Mouse (Mus musculus) brown adipose tissue, adult 24 weeks (tissue): ENCODE results near the gene Camta1. TPM values are rescaled to one million over a fixed set of nuclear protein-coding genes. Genes with fewer than 3 reads are reported as not detected.
"Not testable (repeated sequence)": the region's sequence is repeated elsewhere in the genome, so short reads cannot be mapped to it uniquely, and the experiment has no call there.

ENCODE experiments used
- H3K27ac ChIP-seq: fragments of 200-500 bp; replicated peaks from 2 replicates; pipeline ENCODE4 v1.5.1; 2012; ENCODE audit warnings: low read depth, mild to moderate bottlenecking, low read length
- H3K4me1 ChIP-seq: fragments of 200-500 bp; 2 replicates; pipeline ENCODE4 v1.6.1; 2012; ENCODE audit warnings: low read length, mixed read lengths; ENCODE audit not compliant: control insufficient read depth, insufficient read depth, insufficient read length
- H3K4me3 ChIP-seq: fragments of 200-500 bp; 2 replicates; pipeline ENCODE4 v1.5.1; 2012; ENCODE audit warnings: low read depth, mild to moderate bottlenecking, low read length, moderate library complexity; ENCODE audit not compliant: insufficient read depth
- polyA plus RNA-seq: library from polyadenylated mRNA; stranded (reverse); fragments of >200 nt; gene quantifications from 2 replicates; pipeline ENCODE4 v1.2.4, GENCODE M21; 2012; ENCODE audit not compliant: missing spikeins, insufficient read depth, insufficient read length

Camta1 gene
- polyA plus RNA-seq, 1 experiment: 56.8 TPM

GRCm38 (mm10) chr4:150889273-150889954 lies 972.3 kb downstream of the Camta1 start:
- Histone ChIP-seq H3K4me1 (no peaks in the 10 kb centered on the region), H3K4me3 (peak overlapping the region; percentile 46), H3K27ac (0 out of 2 replicates have a peak overlapping the region, but pooled peaks have one; percentile 45)

DNA sequence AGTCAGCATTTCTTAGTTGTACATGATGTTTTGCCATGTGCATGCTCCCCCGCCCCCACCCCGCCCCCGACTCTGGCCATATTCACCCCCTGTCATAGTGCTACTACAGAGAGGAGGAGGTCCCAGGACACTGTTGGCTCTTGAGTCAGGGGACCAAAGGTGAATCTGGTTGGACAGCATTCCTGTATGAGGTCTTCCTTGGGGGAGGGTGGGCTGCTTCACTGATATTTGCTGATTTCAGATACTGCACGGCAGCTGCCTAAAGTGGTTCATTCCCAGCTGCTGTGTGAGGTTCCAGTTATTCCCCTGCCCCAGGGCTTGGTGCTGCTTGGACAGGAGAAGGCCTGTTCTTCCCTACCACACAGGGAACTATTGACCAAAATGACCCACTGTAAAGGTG lies 973.2 kb downstream of the Camta1 start:
- H3K4me3 ChIP-seq: no peak overlapping the region
- no peak overlapping the region for H3K27ac ChIP-seq

GRCm38 (mm10) chr4:150887903-150888302 lies 973.8 kb downstream of the Camta1 start:
- H3K4me1 ChIP-seq: no peaks in the 10 kb centered on the region
- no peak overlapping the region for H3K27ac ChIP-seq

More for the DNA sequence above, 973.2 kb downstream of the Camta1 start:
- H3K4me1 ChIP-seq: no peaks in the 10 kb centered on the region

GRCm38 (mm10) chr4:150882632-150883031 lies 979.0 kb downstream of the Camta1 start:
- H3K27ac ChIP-seq: no peak overlapping the region
- no peak overlapping the region for H3K4me3 ChIP-seq

More at GRCm38 (mm10) chr4:150887903-150888302, 973.8 kb downstream of the Camta1 start:
- H3K4me3 ChIP-seq: no peak overlapping the region

DNA sequence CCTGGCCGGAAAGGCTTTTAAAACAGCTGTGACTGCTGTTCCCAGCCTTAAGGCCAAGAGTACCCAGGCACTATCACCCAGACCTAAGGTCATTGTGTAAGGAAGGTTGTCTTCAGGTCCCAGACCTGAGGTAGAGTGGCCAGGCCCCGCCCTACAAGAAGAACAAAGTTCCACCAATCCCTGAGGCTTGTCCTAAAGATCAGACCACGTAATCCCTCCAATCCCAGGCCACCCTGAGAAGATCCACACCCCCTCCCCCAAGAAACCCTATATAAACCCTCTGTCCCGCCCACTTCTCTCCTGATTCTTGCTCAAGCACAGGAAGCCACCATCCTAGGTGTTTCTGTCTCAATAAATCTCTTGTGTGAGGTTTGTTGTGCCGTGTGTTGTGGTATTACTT lies 981.3 kb downstream of the Camta1 start:
- no peaks in the 10 kb centered on the region for H3K4me1 ChIP-seq
- H3K27ac ChIP-seq: no peak overlapping the region
- H3K4me3 ChIP-seq: no peak overlapping the region

More at GRCm38 (mm10) chr4:150882632-150883031, 979.0 kb downstream of the Camta1 start:
- H3K4me1 ChIP-seq: no peaks in the 10 kb centered on the region

GRCm38 (mm10) chr4:150879631-150880030 lies 982.0 kb downstream of the Camta1 start:
- Histone ChIP-seq H3K4me3 (no peak overlapping the region), H3K4me1 (no peaks in the 10 kb centered on the region), H3K27ac (no peak overlapping the region)

GRCm38 (mm10) chr4:150875393-150875792 lies 986.3 kb downstream of the Camta1 start:
- Histone ChIP-seq H3K27ac (no peak overlapping the region), H3K4me3 (no peak overlapping the region), H3K4me1 (peaks cover 8% of the 10 kb centered on the region)

GRCm38 (mm10) chr4:150874416-150874815 lies 987.3 kb downstream of the Camta1 start:
- not testable (repeated sequence) for H3K4me3 ChIP-seq, H3K27ac ChIP-seq
- peaks cover 16% of the 10 kb centered on the region for H3K4me1 ChIP-seq

- Histone ChIP-seq H3K4me3 (no peak overlapping the region), H3K4me1 (peaks cover 17% of the 10 kb centered on the region), H3K27ac (peak overlapping the region; percentile 55; the same call in 1 of the 2 replicates)
Observed at GRCm38 (mm10) chr4:150872681-150873080, 989.0 kb downstream of the Camta1 start.

GRCm38 (mm10) chr4:150872139-150872651 lies 989.5 kb downstream of the Camta1 start:
- Histone ChIP-seq H3K4me1 (peaks cover 17% of the 10 kb centered on the region), H3K4me3 (no peak overlapping the region)

DNA sequence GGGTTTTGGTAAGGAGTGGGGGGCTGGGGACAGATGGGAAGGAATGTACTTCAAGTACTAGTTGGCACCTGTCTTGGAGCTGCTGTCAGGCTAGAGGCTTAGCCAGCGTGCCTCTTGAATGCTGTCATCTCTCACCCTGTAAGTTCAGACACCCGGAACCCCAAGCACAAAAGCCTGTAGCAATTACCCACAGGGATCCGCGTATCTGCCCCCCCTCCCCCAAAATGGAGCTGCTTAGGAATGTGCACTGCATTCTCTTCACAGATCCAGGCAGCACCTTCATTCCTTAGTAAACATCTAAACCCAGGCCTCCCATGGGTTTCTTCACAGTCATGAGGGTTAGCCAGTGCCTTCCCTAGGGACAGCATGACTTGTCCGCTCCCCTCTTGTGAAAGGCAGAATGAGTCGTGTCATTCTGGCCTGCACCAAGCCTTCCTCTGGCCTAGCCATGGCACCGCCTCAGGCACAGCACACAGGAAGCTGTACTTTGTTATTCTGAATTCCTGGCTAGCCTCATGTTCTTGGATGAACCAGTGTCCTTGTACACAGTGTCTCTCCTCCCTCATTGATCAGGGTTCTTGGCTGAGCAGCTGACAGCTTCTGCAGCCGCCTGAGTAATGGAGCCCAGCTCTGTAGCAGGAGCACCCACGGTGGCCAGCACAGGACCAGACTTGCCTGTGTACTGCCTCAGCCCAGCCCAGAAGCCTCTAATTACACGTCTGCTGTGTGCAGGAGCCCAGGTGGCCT lies 990.1 kb downstream of the Camta1 start:
- H3K27ac ChIP-seq: peak overlapping the region; percentile 19; the same call in 1 of the 2 replicates
- H3K4me3 ChIP-seq: no peak overlapping the region
- H3K4me1 ChIP-seq: peaks cover 17% of the 10 kb centered on the region

More at GRCm38 (mm10) chr4:150872139-150872651, 989.5 kb downstream of the Camta1 start:
- H3K27ac ChIP-seq: peak overlapping the region; percentile 55

- Histone ChIP-seq H3K4me1 (peaks cover 17% of the 10 kb centered on the region), H3K27ac (peak overlapping the region; percentile 19; the same call in 1 of the 2 replicates), H3K4me3 (no peak overlapping the region)
Observed at GRCm38 (mm10) chr4:150870963-150871391, 990.7 kb downstream of the Camta1 start.

GRCm38 (mm10) chr4:150869276-150870197 lies 992.1 kb downstream of the Camta1 start:
- H3K4me1 ChIP-seq: peaks cover 17% of the 10 kb centered on the region
- H3K4me3 ChIP-seq: no peak overlapping the region
- peak overlapping the region; percentile 27; the same call in 1 of the 2 replicates for H3K27ac ChIP-seq

DNA sequence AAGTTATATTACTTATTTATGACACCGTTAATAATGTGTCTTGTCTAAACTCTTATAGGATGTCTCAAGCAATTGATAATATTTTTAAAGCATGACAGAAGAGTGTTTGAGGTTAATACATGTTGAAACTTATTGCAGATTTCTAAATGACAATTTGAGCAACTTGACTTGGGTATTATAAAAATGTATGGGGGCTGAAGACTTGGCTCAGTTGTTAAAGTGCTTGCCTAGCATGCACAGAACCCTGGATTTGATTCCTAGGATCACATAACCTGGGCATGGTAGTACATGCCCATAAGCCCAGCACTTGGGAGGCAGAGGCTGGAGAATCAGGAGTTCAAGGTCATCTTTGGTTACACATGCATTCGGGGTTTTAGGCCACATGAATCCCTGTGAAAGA lies 992.8 kb downstream of the Camta1 start:
- Histone ChIP-seq H3K4me3 (no peak overlapping the region), H3K4me1 (peaks cover 17% of the 10 kb centered on the region), H3K27ac (no peak overlapping the region)
